Mouse (Mus musculus) B cell, adult 62 days (primary cell): ENCODE data around the gene Cacng2. TPM values are rescaled to one million over a fixed set of nuclear protein-coding genes. Genes with fewer than 3 reads are reported as not detected.

Experiments
- total RNA-seq: library from RNA; stranded (reverse); gene quantifications from 4 replicates; pipeline ENCODE4 v1.2.4, GENCODE M21; 2023

The Cacng2 gene
- total RNA-seq, result not detected in 4 replicates

DNA sequence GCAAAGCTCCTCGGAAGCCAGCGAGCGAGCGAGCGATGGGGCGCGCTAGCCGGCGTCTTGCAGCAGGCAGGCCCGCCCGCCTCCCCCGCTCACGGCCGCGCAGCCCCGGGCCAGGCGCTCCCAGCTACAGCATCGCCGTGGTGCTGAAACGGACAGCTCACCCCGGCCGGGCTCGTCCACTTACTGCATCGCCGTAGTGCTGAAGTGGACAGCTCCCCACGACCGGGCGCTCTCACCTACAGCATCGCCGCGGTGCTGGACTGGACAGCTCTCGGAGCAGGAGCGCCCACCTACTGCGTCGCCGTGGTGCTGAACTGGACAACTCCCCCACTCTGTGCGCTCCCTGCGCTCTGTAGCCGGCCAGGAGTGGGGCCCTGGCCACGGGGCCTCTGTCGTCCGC, at the start of gene Cacng2:
Gene Cacng2, minus strand, starts transcription at position 325 of the 400 bp plus-strand sequence.

GRCm38 (mm10) chr15:77970470-77971292, 149.1 kb downstream of the Cacng2 start, which contains the start of gene Eif3d:
Gene Eif3d (minus strand): TSS chr15:77970813.

GRCm38 (mm10) chr15:77956404-77956901, 163.4 kb downstream of the Cacng2 start, which contains the start of gene Foxred2:
Gene Foxred2 (minus strand): TSS chr15:77956722.

Other genes starting within 250 kb of the Cacng2 start
- gene Txn2, start 191.0 kb downstream of the Cacng2 start, total RNA-seq, result 78.2 to 91.2 TPM (median 90.6 TPM) in 4 replicates
- 9.8 to 11.6 TPM (median 10.9 TPM) in 4 replicates for gene Foxred2, start 163.3 kb downstream of the Cacng2 start, total RNA-seq
- 149 to 164 TPM (median 160 TPM) in 4 replicates for gene Eif3d, start 149.2 kb downstream of the Cacng2 start, total RNA-seq
- 31.4 to 39.8 TPM (median 35.4 TPM) in 4 replicates for gene Ift27, start 54.1 kb upstream of the Cacng2 start, total RNA-seq
- gene Pvalb, start 86.4 kb upstream of the Cacng2 start, total RNA-seq, result not detected in 4 replicates
- 285 to 330 TPM (median 294 TPM) in 4 replicates for gene Ncf4, start 124.8 kb upstream of the Cacng2 start, total RNA-seq
- gene Csf2rb2, start 185.7 kb upstream of the Cacng2 start, total RNA-seq, result 0.50 to 1.4 TPM (median 0.95 TPM) in 4 replicates
- 21.1 to 26.8 TPM (median 22.9 TPM) in 4 replicates for gene Csf2rb, start 205.7 kb upstream of the Cacng2 start, total RNA-seq